Mouse (Mus musculus): Measurements from ENCODE around the gene Atp6v0a1. TPM values are rescaled to one million over a fixed set of nuclear protein-coding genes. Genes with fewer than 3 reads are reported as not detected.

Atp6v0a1 gene
- polyA plus RNA-seq, 1 experiment from 2014 or later: 29.4 TPM

GRCm38 (mm10) chr11:101112186-101112585, 102.9 kb downstream of the Atp6v0a1 start:
- H3K4me1 ChIP-seq (ENCODE audit: insufficient read depth): 0 out of 2 replicates have a peak, but pooled peaks cover 5% of the 10 kb centered on the region
- no peak overlapping the region for H3K9ac ChIP-seq (replicated peaks)
- no peak overlapping the region for H3K4me2 ChIP-seq (ENCODE audit: low read depth, low read length)
- 93% methylated on average over 3 of the region's 3 CpGs for WGBS (ENCODE audit: insufficient replicate concordance)
- H3K4me3 ChIP-seq (ENCODE audit: low read depth, low read length): no peak overlapping the region
- H3K27me3 ChIP-seq (ENCODE audit: insufficient read depth, low read length): no peaks in the 10 kb centered on the region
- H3K36me3 ChIP-seq (replicated peaks; ENCODE audit: insufficient read depth, low read length): peaks cover 9% of the 10 kb centered on the region; the same call in 1 of the 2 replicates
- DNase-seq: no peak
- no peaks in the 10 kb centered on the region for H3K9me3 ChIP-seq (ENCODE audit: low read length)
- ATAC-seq: no peak
- no peak overlapping the region for H3K27ac ChIP-seq (ENCODE audit: low read depth)
- TF ChIP-seq CTCF (IDR thresholded peaks at IDR 0.05; ENCODE audit: low read depth) (no peak), EP300 (IDR thresholded peaks at IDR 0.05; ENCODE audit: low read depth) (no peak)

Small RNA genes within 50 kb of the gene (microRNA-seq; reads per million reads assigned to microRNA genes)
- 2.0 reads per million for gene Mir6928

Other genes starting within 250 kb of the Atp6v0a1 start
- gene Kcnh4, start 249.5 kb upstream of the Atp6v0a1 start, polyA plus RNA-seq (2015; fragmentation: Nextera tagmentation; extraction: Ambion mirVana): not detected in 2 replicates
- not detected in 2 replicates for gene Hcrt, start 246.5 kb upstream of the Atp6v0a1 start, polyA plus RNA-seq (2015; fragmentation: Nextera tagmentation; extraction: Ambion mirVana)
- gene Ghdc, start 238.5 kb upstream of the Atp6v0a1 start, polyA plus RNA-seq (2015; fragmentation: Nextera tagmentation; extraction: Ambion mirVana): 1.6 and 1.9 TPM in 2 replicates
- 15.4 and 16.4 TPM in 2 replicates for gene Stat5b, start 158.7 kb upstream of the Atp6v0a1 start, polyA plus RNA-seq (2015; fragmentation: Nextera tagmentation; extraction: Ambion mirVana)
- 4.7 and 6.0 TPM in 2 replicates for gene Stat5a, start 150.1 kb upstream of the Atp6v0a1 start, polyA plus RNA-seq (2015; fragmentation: Nextera tagmentation; extraction: Ambion mirVana)
- gene Stat3, start 69.9 kb upstream of the Atp6v0a1 start, polyA plus RNA-seq (2015; fragmentation: Nextera tagmentation; extraction: Ambion mirVana): 44.9 and 53.7 TPM in 2 replicates
- gene Cavin1, start 38.6 kb upstream of the Atp6v0a1 start, polyA plus RNA-seq (2015; fragmentation: Nextera tagmentation; extraction: Ambion mirVana): 27.5 and 28.5 TPM in 2 replicates
- gene Naglu, start 60.6 kb downstream of the Atp6v0a1 start, polyA plus RNA-seq (2015; fragmentation: Nextera tagmentation; extraction: Ambion mirVana): 19.1 and 19.3 TPM in 2 replicates
- 0.23 and 0.33 TPM in 2 replicates for gene Hsd17b1, start 69.0 kb downstream of the Atp6v0a1 start, polyA plus RNA-seq (2015; fragmentation: Nextera tagmentation; extraction: Ambion mirVana)
- 38.5 and 42.9 TPM in 2 replicates for gene Coasy, start 73.1 kb downstream of the Atp6v0a1 start, polyA plus RNA-seq (2015; fragmentation: Nextera tagmentation; extraction: Ambion mirVana)
- gene Mlx, start 77.8 kb downstream of the Atp6v0a1 start, polyA plus RNA-seq (2015; fragmentation: Nextera tagmentation; extraction: Ambion mirVana): 24.1 and 26.1 TPM in 2 replicates
- gene Psmc3ip, start 86.0 kb downstream of the Atp6v0a1 start, polyA plus RNA-seq (2015; fragmentation: Nextera tagmentation; extraction: Ambion mirVana): 8.1 and 8.2 TPM in 2 replicates
- 9.2 and 9.4 TPM in 2 replicates for gene Retreg3, start 110.4 kb downstream of the Atp6v0a1 start, polyA plus RNA-seq (2015; fragmentation: Nextera tagmentation; extraction: Ambion mirVana)
- gene Tubg1, start 110.5 kb downstream of the Atp6v0a1 start, polyA plus RNA-seq (2015; fragmentation: Nextera tagmentation; extraction: Ambion mirVana): 19.0 and 20.8 TPM in 2 replicates
- gene Tubg2, start 146.5 kb downstream of the Atp6v0a1 start, polyA plus RNA-seq (2015; fragmentation: Nextera tagmentation; extraction: Ambion mirVana): 0.12 and 0.22 TPM in 2 replicates
- gene Cntnap1, start 161.1 kb downstream of the Atp6v0a1 start, polyA plus RNA-seq (2015; fragmentation: Nextera tagmentation; extraction: Ambion mirVana): 1.4 and 1.5 TPM in 2 replicates
- gene Plekhh3, start 161.9 kb downstream of the Atp6v0a1 start, polyA plus RNA-seq (2015; fragmentation: Nextera tagmentation; extraction: Ambion mirVana): 1.6 and 3.4 TPM in 2 replicates
- gene Ccr10, start 166.0 kb downstream of the Atp6v0a1 start, polyA plus RNA-seq (2015; fragmentation: Nextera tagmentation; extraction: Ambion mirVana): 0.09 TPM in 2 replicates
- gene Ezh1, start 217.0 kb downstream of the Atp6v0a1 start, polyA plus RNA-seq (2015; fragmentation: Nextera tagmentation; extraction: Ambion mirVana): 4.2 and 5.0 TPM in 2 replicates
- gene Ramp2, start 236.6 kb downstream of the Atp6v0a1 start, polyA plus RNA-seq (2015; fragmentation: Nextera tagmentation; extraction: Ambion mirVana): 34.8 and 38.4 TPM in 2 replicates
- gene Vps25, start 244.3 kb downstream of the Atp6v0a1 start, polyA plus RNA-seq (2015; fragmentation: Nextera tagmentation; extraction: Ambion mirVana): 75.9 and 81.1 TPM in 2 replicates

Measured in liver, postnatal 0 days (tissue).